Mouse (Mus musculus): ENCODE data around the gene AY358078. TPM values are rescaled to one million over a fixed set of nuclear protein-coding genes. Genes with fewer than 3 reads are reported as not detected.
"Not testable (repeated sequence)": the region's sequence is repeated elsewhere in the genome, so short reads cannot be mapped to it uniquely, and the experiment has no call there.

The AY358078 gene
- polyA plus RNA-seq, 1 experiment from 2014 or later: not detected

- H3K9ac ChIP-seq (ENCODE audit: low read depth, low read length): no peak within 1 kb of the TSS
Measured at GRCm38 (mm10) chr14:51853399-51853798, 53.6 kb downstream of the AY358078 start, which contains the start of gene Ear6. Ear6 (plus strand) TSS chr14:51853699.

GRCm38 (mm10) chr14:51855280-51855679, 55.4 kb downstream of the AY358078 start:
- H3K36me3 ChIP-seq (ENCODE audit: control insufficient read depth, insufficient read depth, low read length); ATAC-seq; H3K4me2 ChIP-seq (ENCODE audit: low read length); H3K27ac ChIP-seq (ENCODE audit: low read length); H3K9ac ChIP-seq (ENCODE audit: low read depth, low read length); H3K4me3 ChIP-seq (ENCODE audit: low read depth, low read length); H3K27me3 ChIP-seq (ENCODE audit: control insufficient read depth, insufficient read depth, low read depth, low read length); H3K4me1 ChIP-seq (ENCODE audit: control insufficient read depth, insufficient read depth, low read length); H3K9me3 ChIP-seq (replicated peaks; ENCODE audit: control insufficient read depth, low read length, poor library complexity, severe bottlenecking): not testable (repeated sequence)
- 84% methylated on average over 7 of the region's 7 CpGs for WGBS

More at GRCm38 (mm10) chr14:51853399-51853798, 53.6 kb downstream of the AY358078 start, which contains the start of gene Ear6:
- no peak for ATAC-seq
- Histone ChIP-seq H3K4me2 (ENCODE audit: low read length) (no peak within 1 kb of the TSS), H3K27me3 (ENCODE audit: control insufficient read depth, insufficient read depth, low read depth, low read length) (no peaks in the 10 kb centered on the region), H3K4me1 (ENCODE audit: control insufficient read depth, insufficient read depth, low read length) (no peaks in the 10 kb centered on the region), H3K9me3 (replicated peaks; ENCODE audit: control insufficient read depth, low read length, poor library complexity, severe bottlenecking) (no peaks in the 10 kb centered on the region), H3K27ac (ENCODE audit: low read length) (no peak within 1 kb of the TSS), H3K36me3 (ENCODE audit: control insufficient read depth, insufficient read depth, low read length) (no peaks in the 10 kb centered on the region), H3K4me3 (ENCODE audit: low read depth, low read length) (no peak within 1 kb of the TSS)

GRCm38 (mm10) chr14:51863603-51864002, 63.8 kb downstream of the AY358078 start:
- H3K4me1 ChIP-seq (ENCODE audit: control insufficient read depth, insufficient read depth, low read length); H3K4me2 ChIP-seq (ENCODE audit: low read length); H3K4me3 ChIP-seq (ENCODE audit: low read depth, low read length); H3K27me3 ChIP-seq (ENCODE audit: control insufficient read depth, insufficient read depth, low read depth, low read length); H3K27ac ChIP-seq (ENCODE audit: low read length); H3K36me3 ChIP-seq (ENCODE audit: control insufficient read depth, insufficient read depth, low read length); ATAC-seq; H3K9ac ChIP-seq (ENCODE audit: low read depth, low read length); H3K9me3 ChIP-seq (replicated peaks; ENCODE audit: control insufficient read depth, low read length, poor library complexity, severe bottlenecking): not testable (repeated sequence)
- 7% methylated on average over 1 of the region's 1 CpGs for WGBS

- ATAC-seq: no peak
- WGBS: 87% methylated on average over 2 of the region's 2 CpGs
- Histone ChIP-seq H3K36me3 (ENCODE audit: control insufficient read depth, insufficient read depth, low read length) (no peaks in the 10 kb centered on the region), H3K9ac (ENCODE audit: low read depth, low read length) (no peak overlapping the region), H3K27ac (ENCODE audit: low read length) (no peak overlapping the region), H3K4me3 (ENCODE audit: low read depth, low read length) (no peak overlapping the region), H3K4me2 (ENCODE audit: low read length) (no peak overlapping the region), H3K27me3 (ENCODE audit: control insufficient read depth, insufficient read depth, low read depth, low read length) (no peaks in the 10 kb centered on the region), H3K9me3 (replicated peaks; ENCODE audit: control insufficient read depth, low read length, poor library complexity, severe bottlenecking) (no peaks in the 10 kb centered on the region), H3K4me1 (ENCODE audit: control insufficient read depth, insufficient read depth, low read length) (no peaks in the 10 kb centered on the region)
Measured at GRCm38 (mm10) chr14:51870756-51871155, 70.9 kb downstream of the AY358078 start.

GRCm38 (mm10) chr14:51871741-51872140, 71.9 kb downstream of the AY358078 start:
- H3K36me3 ChIP-seq (ENCODE audit: control insufficient read depth, insufficient read depth, low read length): no peaks in the 10 kb centered on the region
- H3K27ac ChIP-seq (ENCODE audit: low read length): no peak overlapping the region
- no peaks in the 10 kb centered on the region for H3K4me1 ChIP-seq (ENCODE audit: control insufficient read depth, insufficient read depth, low read length)
- no peaks in the 10 kb centered on the region for H3K27me3 ChIP-seq (ENCODE audit: control insufficient read depth, insufficient read depth, low read depth, low read length)
- no peak overlapping the region for H3K4me3 ChIP-seq (ENCODE audit: low read depth, low read length)
- H3K4me2 ChIP-seq (ENCODE audit: low read length): no peak overlapping the region
- no peaks in the 10 kb centered on the region for H3K9me3 ChIP-seq (replicated peaks; ENCODE audit: control insufficient read depth, low read length, poor library complexity, severe bottlenecking)
- no peak overlapping the region for H3K9ac ChIP-seq (ENCODE audit: low read depth, low read length)
- 72% methylated on average over 9 of the region's 9 CpGs for WGBS
- no peak for ATAC-seq

Small RNA genes within 50 kb of the gene (microRNA-seq; reads per million reads assigned to microRNA genes)
- not detected for gene Gm27375

Other genes with a start within 250 kb of the AY358078 start
- not detected in 2 replicates for gene Gm5622, start 247.3 kb upstream of the AY358078 start, polyA plus RNA-seq (2015; fragmentation: Nextera tagmentation; extraction: Ambion mirVana)
- gene Gm17175, start 226.0 kb upstream of the AY358078 start, polyA plus RNA-seq (2015; fragmentation: Nextera tagmentation; extraction: Ambion mirVana): not detected in 2 replicates
- not detected in 2 replicates for gene Gm17174, start 207.9 kb upstream of the AY358078 start, polyA plus RNA-seq (2015; fragmentation: Nextera tagmentation; extraction: Ambion mirVana)
- not detected in 2 replicates for gene Gm17078, start 188.7 kb upstream of the AY358078 start, polyA plus RNA-seq (2015; fragmentation: Nextera tagmentation; extraction: Ambion mirVana)
- not detected in 2 replicates for gene Gm4181, start 164.4 kb upstream of the AY358078 start, polyA plus RNA-seq (2015; fragmentation: Nextera tagmentation; extraction: Ambion mirVana)
- gene Gm17079, start 104.6 kb upstream of the AY358078 start, polyA plus RNA-seq (2015; fragmentation: Nextera tagmentation; extraction: Ambion mirVana): not detected in 2 replicates
- gene Gm5800, start 82.9 kb upstream of the AY358078 start, polyA plus RNA-seq (2015; fragmentation: Nextera tagmentation; extraction: Ambion mirVana): not detected in 2 replicates
- gene Ang4, start 26.5 kb upstream of the AY358078 start, polyA plus RNA-seq (2015; fragmentation: Nextera tagmentation; extraction: Ambion mirVana): not detected in 2 replicates
- gene Ear6, start 53.7 kb downstream of the AY358078 start, polyA plus RNA-seq (2015; fragmentation: Nextera tagmentation; extraction: Ambion mirVana): not detected in 2 replicates
- 86.5 and 92.0 TPM in 2 replicates for gene Mettl17, start 84.8 kb downstream of the AY358078 start, polyA plus RNA-seq (2015; fragmentation: Nextera tagmentation; extraction: Ambion mirVana)
- gene Slc39a2, start 92.8 kb downstream of the AY358078 start, polyA plus RNA-seq (2015; fragmentation: Nextera tagmentation; extraction: Ambion mirVana): 2.2 and 3.1 TPM in 2 replicates
- gene Ndrg2, start 114.1 kb downstream of the AY358078 start, polyA plus RNA-seq (2015; fragmentation: Nextera tagmentation; extraction: Ambion mirVana): 196 and 269 TPM in 2 replicates
- gene Tppp2, start 118.4 kb downstream of the AY358078 start, polyA plus RNA-seq (2015; fragmentation: Nextera tagmentation; extraction: Ambion mirVana): not detected in 2 replicates
- gene Rnase13, start 122.7 kb downstream of the AY358078 start, polyA plus RNA-seq (2015; fragmentation: Nextera tagmentation; extraction: Ambion mirVana): not detected in 2 replicates
- 78.0 and 79.7 TPM in 2 replicates for gene Arhgef40, start 184.7 kb downstream of the AY358078 start, polyA plus RNA-seq (2015; fragmentation: Nextera tagmentation; extraction: Ambion mirVana)
- 0.16 and 1.0 TPM in 2 replicates for gene Tmem253, start 215.6 kb downstream of the AY358078 start, polyA plus RNA-seq (2015; fragmentation: Nextera tagmentation; extraction: Ambion mirVana)
- gene Zfp219, start 220.7 kb downstream of the AY358078 start, polyA plus RNA-seq (2015; fragmentation: Nextera tagmentation; extraction: Ambion mirVana): 30.3 and 33.6 TPM in 2 replicates
- gene Olfr221, start 242.4 kb downstream of the AY358078 start, polyA plus RNA-seq (2015; fragmentation: Nextera tagmentation; extraction: Ambion mirVana): not detected in 2 replicates